Mouse (Mus musculus): ENCODE data around the gene Gm8267. TPM values are rescaled to one million over a fixed set of nuclear protein-coding genes. Genes with fewer than 3 reads are reported as not detected.
"Not testable (repeated sequence)": the region's sequence is repeated elsewhere in the genome, so short reads cannot be mapped to it uniquely, and the experiment has no call there.

Gene Gm8267
- not detected in 2 replicates for total RNA-seq (2015; ENCODE audit: low replicate concordance)
- total RNA-seq (2017; ENCODE audit: low replicate concordance): not detected in 2 replicates

DNA sequence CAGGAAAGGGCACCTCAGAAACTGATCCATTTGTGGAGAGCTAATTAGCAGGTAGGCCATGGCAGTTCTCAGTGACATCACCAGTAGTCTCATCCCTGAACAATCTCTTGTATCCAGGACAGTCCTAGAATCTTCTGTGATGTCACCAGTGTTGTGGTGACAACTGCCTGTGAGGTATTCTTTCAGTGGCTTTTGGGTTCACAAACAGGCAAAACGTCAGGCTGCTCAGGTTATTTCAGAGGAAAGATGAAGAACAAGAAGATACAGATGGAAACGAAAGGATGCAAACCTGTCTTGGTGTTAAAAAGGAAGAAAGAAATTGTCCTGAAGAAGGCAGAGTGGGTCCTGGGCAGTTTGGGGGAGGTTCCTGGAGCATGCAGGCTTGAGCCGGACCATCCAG is at the start of gene Gm8267:
Gm8267 (minus strand) TSS at position 101 of the 400 bp plus-strand sequence.
- no peak for ATAC-seq (replicated peaks; ENCODE audit: low FRiP score, poor library complexity, severe bottlenecking)

DNA sequence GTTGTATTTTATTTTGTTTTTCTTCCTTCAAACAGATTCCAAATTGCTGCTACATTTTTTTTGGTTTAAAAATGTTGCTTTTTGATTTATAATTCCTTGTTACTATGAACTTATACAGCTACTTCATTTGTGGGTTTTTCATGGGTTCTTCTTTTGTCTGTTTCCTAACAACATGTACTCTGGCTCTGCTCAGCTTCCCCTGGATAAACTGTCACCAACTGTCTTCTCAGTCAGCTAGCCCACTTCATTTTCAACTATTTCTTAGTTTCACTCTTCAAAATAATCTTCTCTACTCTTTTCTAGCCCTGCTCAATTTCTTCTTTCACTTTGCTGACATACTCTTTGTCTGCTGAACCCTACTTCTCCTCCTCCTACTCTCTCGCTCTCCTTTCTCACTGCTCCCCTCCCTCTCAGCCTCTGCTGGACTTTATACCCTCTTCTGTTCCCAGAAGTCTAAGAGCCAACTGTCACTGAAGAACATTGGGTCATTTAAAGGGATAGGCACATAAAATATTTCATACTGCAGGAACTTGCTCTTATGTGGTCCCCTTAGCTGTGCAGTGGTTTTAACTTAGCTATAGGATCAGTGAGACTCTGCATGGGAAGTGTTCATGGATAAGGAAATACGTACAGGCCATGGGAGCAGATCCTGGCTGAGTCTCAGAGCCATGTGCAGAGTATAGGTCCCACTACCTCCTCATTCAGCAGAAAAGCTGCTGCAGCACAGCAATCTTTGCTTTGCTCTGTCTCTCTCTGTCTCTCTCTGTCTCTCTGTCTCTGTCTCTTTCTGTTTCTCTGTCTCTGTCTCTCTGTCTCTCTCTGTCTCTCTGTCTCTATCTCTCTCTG is 39.6 kb upstream of the Gm8267 start:
- not testable (repeated sequence) for ATAC-seq (replicated peaks; ENCODE audit: low FRiP score, poor library complexity, severe bottlenecking)

DNA sequence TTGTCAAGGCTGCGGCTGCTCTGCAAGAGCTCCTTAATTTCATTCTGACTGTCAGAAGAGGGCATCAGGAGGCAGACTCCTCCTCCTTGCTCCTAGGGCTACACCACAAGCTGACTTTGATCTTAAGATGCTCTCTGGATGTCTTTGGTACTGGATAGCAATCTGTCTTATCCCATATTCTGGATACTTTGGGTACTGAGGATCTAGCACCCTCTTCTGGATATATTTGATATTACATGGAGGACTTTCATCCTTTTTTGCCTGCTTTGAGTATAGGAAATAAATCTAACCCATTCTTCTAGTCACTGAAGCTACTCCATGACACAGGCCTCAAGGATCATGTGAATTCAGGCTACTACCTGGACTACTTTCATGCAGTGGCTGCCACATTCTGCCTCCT is 7.4 kb downstream of the Gm8267 start:
- not testable (repeated sequence) for ATAC-seq (replicated peaks; ENCODE audit: low FRiP score, poor library complexity, severe bottlenecking)

DNA sequence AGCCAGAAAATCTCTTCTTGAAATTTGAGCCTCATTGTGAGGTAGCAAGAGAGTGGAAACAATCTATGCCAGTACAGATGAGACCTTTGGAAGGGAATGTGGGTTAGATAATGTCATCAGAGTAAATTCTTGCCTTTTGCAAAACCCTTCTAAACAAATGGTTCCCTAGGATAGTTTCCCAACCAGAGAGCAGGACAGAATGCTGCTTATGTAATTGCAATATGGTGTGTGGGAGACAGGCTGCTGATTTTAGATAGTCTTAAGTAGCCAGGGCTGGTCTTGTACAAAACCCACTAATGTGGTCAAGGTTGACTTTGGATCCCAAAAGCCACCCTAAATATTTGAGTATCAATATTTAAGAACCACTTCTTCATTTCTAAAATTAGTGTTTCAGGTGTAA is 19.4 kb downstream of the Gm8267 start:
- ATAC-seq (replicated peaks; ENCODE audit: low FRiP score, poor library complexity, severe bottlenecking): not testable (repeated sequence)

DNA sequence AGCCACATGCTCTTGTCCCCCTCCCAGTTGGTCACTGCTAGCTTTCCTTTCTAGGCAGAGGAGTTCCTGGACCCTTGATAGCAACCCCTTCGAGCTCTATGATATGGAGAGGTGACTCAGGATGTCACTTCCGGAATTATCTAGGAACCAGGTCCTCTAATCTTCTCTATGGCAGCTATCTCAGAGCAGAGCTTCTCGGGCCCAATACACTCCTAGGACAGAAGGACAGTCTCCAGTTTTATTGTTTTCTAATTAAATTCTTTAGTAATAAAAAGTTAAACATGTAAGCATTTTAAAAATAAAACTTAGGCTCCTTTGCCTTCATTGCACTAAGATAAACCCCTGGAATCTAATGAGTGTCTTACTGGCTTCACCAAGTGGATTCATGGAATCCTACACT is 43.8 kb downstream of the Gm8267 start, which contains the start of gene Gm8257:
Gm8257 (minus strand) TSS at position 101 of the 400 bp plus-strand sequence.
- not testable (repeated sequence) for ATAC-seq (replicated peaks; ENCODE audit: low FRiP score, poor library complexity, severe bottlenecking)

Other genes with a start within 250 kb of the Gm8267 start
- not detected in 2 replicates for gene Gm17093, start 232.1 kb downstream of the Gm8267 start, total RNA-seq (2015; ENCODE audit: low replicate concordance)
- gene Gm17093, start 232.1 kb downstream of the Gm8267 start, total RNA-seq (2017; ENCODE audit: low replicate concordance): not detected in 2 replicates
- not detected in 2 replicates for gene Gm8247, start 167.2 kb downstream of the Gm8267 start, total RNA-seq (2015; ENCODE audit: low replicate concordance)
- not detected in 2 replicates for gene Gm8247, start 167.2 kb downstream of the Gm8267 start, total RNA-seq (2017; ENCODE audit: low replicate concordance)
- not detected in 2 replicates for gene Gm5624, start 122.4 kb downstream of the Gm8267 start, total RNA-seq (2015; ENCODE audit: low replicate concordance)
- gene Gm5624, start 122.4 kb downstream of the Gm8267 start, total RNA-seq (2017; ENCODE audit: low replicate concordance): not detected in 2 replicates
- gene Gm8257, start 43.9 kb downstream of the Gm8267 start, total RNA-seq (2015; ENCODE audit: low replicate concordance): not detected in 2 replicates
- gene Gm8257, start 43.9 kb downstream of the Gm8267 start, total RNA-seq (2017; ENCODE audit: low replicate concordance): not detected in 2 replicates
- not detected in 2 replicates for gene Ptgdr, start 109.0 kb upstream of the Gm8267 start, total RNA-seq (2015; ENCODE audit: low replicate concordance)
- gene Ptgdr, start 109.0 kb upstream of the Gm8267 start, total RNA-seq (2017; ENCODE audit: low replicate concordance): not detected in 2 replicates
- gene Ptger2, start 237.9 kb upstream of the Gm8267 start, total RNA-seq (2015; ENCODE audit: low replicate concordance): 0.36 and 2.5 TPM in 2 replicates
- 0.77 TPM in 1 of 2 replicates, not detected in the other for gene Ptger2, start 237.9 kb upstream of the Gm8267 start, total RNA-seq (2017; ENCODE audit: low replicate concordance)